Mouse (Mus musculus) forebrain, postnatal 0 days (tissue): ENCODE measurements at regions not wholly inside any gene's neighbourhood (a gene's known extent, or its start where the extent isn't known, plus 50 kb on each side); places are given as distances from the start of the nearest gene placed in this dataset.

ENCODE experiments used
- ATAC-seq: fragments of 200-750 bp; cut with Nextera tagmentation; 2 replicates; pipeline ENCODE4 v1.8.0; 2017; ENCODE audit warnings: mild to moderate bottlenecking, moderate library complexity
- DNase-seq: peaks from one replicate; pipeline ENCODE4 v3.0.0-alpha.2; 2015
- H3K27ac ChIP-seq: fragments of 300-500 bp; sonication (generic); 2 replicates; pipeline ENCODE4 v1.5.1; 2014; ENCODE audit warnings: low read depth, mild to moderate bottlenecking, antibody characterized with exemption, low read length, moderate library complexity, mixed read lengths
- H3K27me3 ChIP-seq: fragments of 300-500 bp; sonication (generic); 2 replicates; pipeline ENCODE4 v1.6.1; 2014; ENCODE audit warnings: mild to moderate bottlenecking, low read length, mixed read lengths; ENCODE audit not compliant: insufficient read depth
- H3K36me3 ChIP-seq: fragments of 300-500 bp; sonication (generic); 2 replicates; pipeline ENCODE4 v1.6.1; 2014; ENCODE audit warnings: mild to moderate bottlenecking, moderate library complexity; ENCODE audit not compliant: insufficient read depth
- H3K4me1 ChIP-seq: fragments of 300-500 bp; sonication (generic); 2 replicates; pipeline ENCODE4 v1.6.1; 2014; ENCODE audit warnings: antibody characterized with exemption; ENCODE audit not compliant: insufficient read depth
- H3K4me2 ChIP-seq: fragments of 300-500 bp; sonication (generic); 2 replicates; pipeline ENCODE4 v1.6.1; 2014; ENCODE audit warnings: low read depth, mild to moderate bottlenecking, moderate library complexity
- H3K4me3 ChIP-seq: fragments of 300-500 bp; sonication (generic); 2 replicates; pipeline ENCODE4 v1.5.1; 2014; ENCODE audit warnings: low read depth, low read length, mixed read lengths
- H3K9ac ChIP-seq: fragments of 300-500 bp; sonication (generic); 2 replicates; pipeline ENCODE4 v1.6.1; 2014; ENCODE audit warnings: mild to moderate bottlenecking
- H3K9me3 ChIP-seq: fragments of 300-500 bp; sonication (generic); 2 replicates; pipeline ENCODE4 v1.6.1; 2016; ENCODE audit warnings: low read length
- CTCF ChIP-seq: sonication (generic); IDR thresholded peaks from 2 replicates; pipeline ENCODE4 v1.5.1; 2016; ENCODE audit warnings: antibody characterized with exemption, control low read depth, low read depth
- WGBS: fragments of 180-500 bp; shearing (Covaris S2); extraction: QIAGEN DNeasy Blood & Tissue Kit; methylation state at CpG from one replicate; pipeline ENCODE4 v1.1.7; 2014; 5-methylcytosine and 5-hydroxymethylcytosine counted together

DNA sequence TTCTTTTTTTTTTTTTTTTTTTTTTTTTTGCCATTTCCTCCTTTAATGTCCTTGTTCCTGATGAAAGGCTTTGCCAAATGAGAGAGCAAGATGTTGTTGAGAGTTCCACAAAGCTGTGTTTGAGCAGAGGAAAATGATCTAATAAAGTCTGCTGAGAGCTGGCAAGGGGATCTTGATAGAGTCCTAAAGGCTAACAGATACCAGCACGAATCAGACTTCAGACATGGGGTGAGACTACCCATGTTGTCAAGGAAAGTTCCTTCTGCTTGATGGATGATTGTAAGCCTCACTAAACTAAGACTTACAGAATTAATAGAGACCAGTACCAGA is 665.2 kb upstream of the Fam92a start:
- no peak overlapping the region for H3K27ac ChIP-seq
- no peak overlapping the region for H3K4me2 ChIP-seq
- WGBS, result 72% methylated on average over 1 of the region's 1 CpGs
- no peak overlapping the region for H3K4me3 ChIP-seq
- no peaks in the 10 kb centered on the region for H3K27me3 ChIP-seq
- no peaks in the 10 kb centered on the region for H3K9me3 ChIP-seq
- no peak overlapping the region for H3K9ac ChIP-seq
- no peak for DNase-seq
- no peaks in the 10 kb centered on the region for H3K36me3 ChIP-seq
- no peaks in the 10 kb centered on the region for H3K4me1 ChIP-seq
- no peak for TF ChIP-seq CTCF
- no peak for ATAC-seq

DNA sequence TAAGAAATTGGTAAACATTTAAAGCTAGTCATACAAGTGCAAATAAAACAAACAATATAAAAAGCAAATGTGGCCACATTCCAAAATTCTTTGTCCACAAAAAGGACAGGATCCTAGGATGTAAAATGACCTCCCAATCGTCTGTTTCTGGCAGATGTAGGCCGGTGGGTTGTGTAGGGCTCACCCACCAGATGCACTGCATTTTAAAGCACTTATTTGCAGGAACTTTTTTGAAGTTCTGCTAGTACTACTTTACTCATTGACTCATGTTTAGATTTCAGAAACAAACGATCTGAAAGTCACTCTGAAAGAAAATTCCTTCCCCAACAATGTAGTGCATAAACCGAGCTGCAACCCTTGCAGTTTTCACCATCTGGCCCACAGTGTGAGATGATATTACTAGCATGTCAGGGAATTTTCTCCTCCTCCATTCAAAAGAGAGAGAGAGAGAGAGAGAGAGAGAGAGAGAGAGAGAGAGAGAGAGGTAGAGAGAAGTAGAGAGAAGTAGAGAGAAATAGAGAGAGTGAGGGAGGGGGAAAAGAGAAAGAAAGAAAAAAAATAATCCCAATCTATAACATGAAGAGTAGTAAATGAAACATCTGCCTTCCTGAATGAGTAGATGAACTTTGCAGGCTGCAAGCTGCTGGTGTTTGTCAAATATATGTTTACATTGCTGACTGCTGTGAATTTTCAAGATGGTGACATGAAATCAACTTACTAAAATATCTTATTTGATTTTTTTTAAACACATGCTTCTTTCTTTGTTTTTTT is 664.7 kb upstream of the Fam92a start:
- 66% methylated on average over 4 of the region's 4 CpGs for WGBS

DNA sequence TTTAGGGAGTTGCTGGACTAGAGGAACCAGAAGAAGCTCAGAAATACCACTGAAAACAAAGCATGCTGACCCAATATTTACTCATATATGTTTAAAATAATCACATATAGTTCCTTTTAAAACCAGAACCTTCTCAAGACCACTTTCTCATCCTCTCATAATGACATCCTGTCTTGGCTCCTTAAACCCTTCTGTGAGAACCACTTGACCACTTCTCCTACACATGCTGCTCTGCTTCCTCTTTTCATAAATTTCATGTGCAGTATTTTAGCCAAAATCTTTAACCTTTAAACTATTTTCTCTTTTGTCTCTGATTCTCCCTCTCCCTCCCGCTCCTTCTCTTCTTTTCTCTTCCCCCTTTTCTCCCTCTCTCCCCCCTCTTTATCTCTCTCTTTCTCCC is 654.6 kb upstream of the Fam92a start:
- no peaks in the 10 kb centered on the region for H3K36me3 ChIP-seq
- no peak overlapping the region for H3K4me3 ChIP-seq
- H3K27ac ChIP-seq, result no peak overlapping the region
- H3K27me3 ChIP-seq, result no peaks in the 10 kb centered on the region
- no peak for TF ChIP-seq CTCF
- ATAC-seq (no peak), DNase-seq (no peak)
- H3K9ac ChIP-seq, result no peak overlapping the region
- H3K4me2 ChIP-seq, result no peak overlapping the region
- 94% methylated on average over 1 of the region's 1 CpGs for WGBS
- no peaks in the 10 kb centered on the region for H3K4me1 ChIP-seq
- no peaks in the 10 kb centered on the region for H3K9me3 ChIP-seq

More for the DNA sequence above, 664.7 kb upstream of the Fam92a start:
- no peaks in the 10 kb centered on the region for H3K36me3 ChIP-seq
- H3K9ac ChIP-seq, result no peak overlapping the region
- H3K4me3 ChIP-seq, result no peak overlapping the region
- no peaks in the 10 kb centered on the region for H3K9me3 ChIP-seq
- H3K4me1 ChIP-seq, result no peaks in the 10 kb centered on the region
- TF ChIP-seq CTCF, result no peak
- no peak overlapping the region for H3K4me2 ChIP-seq
- DNase-seq (no peak), ATAC-seq (no peak)
- no peaks in the 10 kb centered on the region for H3K27me3 ChIP-seq
- no peak overlapping the region for H3K27ac ChIP-seq

DNA sequence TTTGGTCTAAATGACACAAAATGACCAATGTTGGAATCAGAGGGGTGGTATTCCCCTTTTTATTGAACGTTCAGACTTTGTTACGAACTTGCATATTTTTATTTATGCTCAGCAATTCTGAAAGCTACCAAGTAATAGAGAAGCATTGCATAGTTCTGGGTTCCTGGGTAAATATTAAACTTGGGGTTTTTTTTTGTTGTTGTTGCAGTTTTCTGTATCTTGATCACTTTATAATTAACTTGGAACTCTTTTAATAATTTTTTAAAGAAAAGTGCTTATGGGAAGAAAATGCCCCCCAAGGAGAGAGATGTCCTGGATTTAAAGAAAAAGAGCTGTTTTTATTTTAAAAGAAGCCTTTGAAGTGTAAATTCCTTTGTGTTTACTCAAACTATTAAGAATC is 642.4 kb upstream of the Fam92a start:
- WGBS, result 94% methylated on average over 2 of the region's 2 CpGs
- H3K27ac ChIP-seq, result no peak overlapping the region
- DNase-seq (no peak), ATAC-seq (no peak)
- no peaks in the 10 kb centered on the region for H3K4me1 ChIP-seq
- no peak overlapping the region for H3K9ac ChIP-seq
- TF ChIP-seq CTCF, result no peak
- no peak overlapping the region for H3K4me2 ChIP-seq
- H3K27me3 ChIP-seq, result no peaks in the 10 kb centered on the region
- no peak overlapping the region for H3K4me3 ChIP-seq
- no peaks in the 10 kb centered on the region for H3K9me3 ChIP-seq
- H3K36me3 ChIP-seq, result no peaks in the 10 kb centered on the region

DNA sequence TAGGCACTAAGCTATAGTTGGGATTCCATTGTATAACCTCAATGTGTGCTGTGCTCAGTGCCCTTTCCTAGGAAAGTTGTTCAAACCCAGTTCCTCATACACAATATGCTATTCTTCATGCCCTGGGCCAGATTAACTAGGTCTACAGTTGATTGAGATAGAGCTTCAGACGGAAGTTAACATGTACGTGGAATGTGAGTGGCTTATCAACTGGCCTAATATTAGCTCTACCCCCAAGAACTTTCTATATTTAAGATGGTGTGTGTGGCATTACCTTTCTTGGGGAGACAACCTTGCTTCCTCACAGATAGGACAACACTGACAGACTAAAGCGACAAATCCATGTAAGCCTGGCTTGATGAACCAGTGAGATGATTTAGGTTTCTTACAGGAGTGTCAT is 629.4 kb upstream of the Fam92a start:
- no peak for TF ChIP-seq CTCF
- Histone ChIP-seq H3K4me1 (no peaks in the 10 kb centered on the region), H3K9ac (no peak overlapping the region), H3K9me3 (no peaks in the 10 kb centered on the region), H3K27me3 (no peaks in the 10 kb centered on the region), H3K4me3 (no peak overlapping the region), H3K4me2 (no peak overlapping the region), H3K36me3 (no peaks in the 10 kb centered on the region), H3K27ac (no peak overlapping the region)
- WGBS, result 94% methylated on average over 3 of the region's 3 CpGs
- no peak for DNase-seq
- ATAC-seq, result no peak

DNA sequence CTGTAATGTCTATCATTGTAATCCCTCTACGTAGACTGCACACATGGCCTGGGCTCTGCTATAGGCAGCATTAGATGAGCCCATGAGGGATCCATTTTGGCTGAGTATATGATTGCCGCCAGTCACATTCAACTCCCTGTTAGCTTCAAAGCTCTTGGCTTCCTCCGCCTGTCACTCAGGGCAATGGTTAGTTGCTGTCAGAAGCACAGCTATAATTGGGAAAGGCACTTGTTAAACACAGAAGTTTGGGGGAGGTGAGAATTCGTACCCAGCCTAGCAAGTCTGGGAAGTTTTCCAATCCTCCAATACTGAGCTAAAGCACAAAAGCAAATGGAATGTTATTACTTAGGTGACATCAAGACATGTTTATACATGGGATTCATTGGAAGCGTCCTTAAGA is 627.7 kb upstream of the Fam92a start:
- 38% methylated on average over 5 of the region's 5 CpGs for WGBS
- Histone ChIP-seq H3K4me1 (no peaks in the 10 kb centered on the region), H3K4me2 (no peak overlapping the region), H3K27me3 (no peaks in the 10 kb centered on the region), H3K9ac (no peak overlapping the region), H3K4me3 (no peak overlapping the region), H3K27ac (no peak overlapping the region), H3K9me3 (no peaks in the 10 kb centered on the region), H3K36me3 (no peaks in the 10 kb centered on the region)
- no peak for TF ChIP-seq CTCF
- DNase-seq (peak; percentile 71), ATAC-seq (peak; percentile 95)

DNA sequence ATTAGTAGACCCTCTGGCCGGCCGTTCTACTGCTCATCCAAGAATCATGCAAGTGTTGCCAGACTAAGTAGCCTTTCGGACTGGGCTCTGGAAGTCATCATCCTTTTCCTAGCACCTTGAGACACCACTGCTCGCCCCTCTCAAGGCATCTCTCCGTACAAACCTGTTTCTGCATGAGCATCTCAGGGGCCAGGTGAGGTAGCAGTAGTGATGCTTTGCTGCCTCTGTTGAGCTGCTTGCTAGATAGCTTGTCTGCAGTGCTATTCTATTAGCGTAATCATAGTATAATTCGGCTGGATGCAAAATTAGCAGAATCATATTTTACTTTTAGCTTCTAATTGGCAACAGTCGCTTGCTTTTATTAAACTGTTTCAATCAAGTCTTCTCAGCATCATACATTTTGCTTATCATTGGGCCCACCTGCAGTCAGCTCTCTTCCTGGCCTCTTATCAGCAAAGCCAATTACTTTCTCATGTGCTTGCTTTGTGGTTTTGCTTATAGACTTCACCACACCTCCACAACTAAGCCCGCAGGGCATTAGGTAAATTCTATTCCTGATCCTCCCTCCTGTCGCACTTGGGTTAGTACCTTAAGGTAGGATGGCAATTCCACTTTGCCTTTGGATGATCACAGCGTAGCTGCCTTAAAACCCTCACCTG is 621.1 kb upstream of the Fam92a start:
- Histone ChIP-seq H3K27me3 (no peaks in the 10 kb centered on the region), H3K36me3 (no peaks in the 10 kb centered on the region), H3K9me3 (no peaks in the 10 kb centered on the region), H3K4me3 (no peak overlapping the region), H3K9ac (no peak overlapping the region), H3K4me1 (peaks cover 8% of the 10 kb centered on the region), H3K27ac (no peak overlapping the region), H3K4me2 (no peak overlapping the region)
- ATAC-seq (no peak), DNase-seq (no peak)
- 77% methylated on average over 11 of the region's 11 CpGs for WGBS
- TF ChIP-seq CTCF, result no peak
